Mouse (Mus musculus) MN1 (cell line): ENCODE results near the gene Srf.
A peak's percentile ranks its signal among the peaks of the same experiment; 100 is the strongest.
"Not testable (repeated sequence)": the region's sequence is repeated elsewhere in the genome, so short reads cannot be mapped to it uniquely, and the experiment has no call there.

ENCODE experiments used
- DNase-seq: peaks from one replicate; pipeline ENCODE4 v3.0.0-alpha.2; 2016; ENCODE audit warnings: low spot score

Gene Srf

GRCm38 (mm10) chr17:46555673-46556583, at the start of gene Srf:
TSS of gene Srf (minus strand) at chr17:46556175.
- peak; percentile 99 for DNase-seq

- no peak for DNase-seq
Observed at GRCm38 (mm10) chr17:46605126-46605525, 49.2 kb upstream of the Srf start.

DNA sequence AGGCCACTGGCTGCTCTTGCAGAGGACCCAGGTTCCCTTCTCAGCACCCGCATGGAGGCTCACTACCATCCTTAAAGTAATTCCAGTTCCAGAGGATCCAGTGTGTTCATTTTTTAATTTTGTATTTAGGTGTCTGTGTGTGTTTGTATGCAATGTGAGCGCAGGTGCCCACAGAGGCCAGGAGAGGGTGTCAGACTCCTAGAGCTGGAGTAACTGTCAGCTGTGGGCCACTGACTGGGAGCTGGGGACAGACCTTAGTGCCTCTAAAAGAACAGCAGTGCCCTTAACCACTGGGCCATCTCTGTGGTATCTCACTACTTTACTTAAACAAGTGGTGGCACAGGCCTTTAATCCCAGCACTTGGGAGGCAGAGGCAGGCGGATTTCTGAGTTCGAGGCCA, 47.3 kb upstream of the Srf start:
- no peak for DNase-seq

DNA sequence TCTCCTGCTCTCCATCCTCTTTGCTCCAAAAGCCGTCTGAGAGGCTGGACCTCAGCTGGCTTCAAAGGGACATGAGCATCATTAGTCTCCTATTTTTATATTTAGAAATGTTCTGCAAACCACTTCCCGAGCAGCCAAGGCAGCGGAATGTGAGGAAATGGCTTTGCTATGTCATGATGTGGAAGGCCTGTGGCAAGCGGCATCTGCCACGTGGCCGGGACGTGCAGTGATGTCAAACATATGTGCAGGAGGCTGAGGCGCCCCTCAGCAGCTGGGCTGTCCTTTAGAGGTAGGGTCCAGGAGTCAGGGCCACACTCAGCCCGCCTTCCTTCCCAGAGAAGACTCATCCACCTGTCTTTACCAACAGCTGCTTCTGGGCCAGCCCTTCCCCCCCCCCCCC, 46.2 kb upstream of the Srf start:
- DNase-seq: no peak

DNA sequence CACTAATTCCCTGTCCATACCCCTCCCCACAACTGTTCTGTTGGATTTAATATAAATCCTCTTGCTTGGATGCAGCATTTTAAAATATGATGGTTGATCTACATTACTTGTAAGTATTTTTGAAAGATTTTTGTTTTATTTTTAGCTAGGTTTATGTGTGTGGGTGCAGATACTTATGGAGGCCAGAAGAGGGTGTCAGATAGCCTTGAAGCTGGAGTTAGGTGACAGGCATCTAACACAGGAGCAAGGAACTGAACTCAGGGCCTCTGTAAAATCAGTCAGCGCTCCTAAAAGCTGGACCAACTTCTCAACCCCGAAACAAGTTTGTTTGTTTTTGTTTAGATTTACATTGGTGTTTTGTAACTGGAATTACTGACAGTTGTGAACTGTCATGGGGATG, 44.6 kb upstream of the Srf start:
- no peak for DNase-seq

GRCm38 (mm10) chr17:46598963-46599362, 43.0 kb upstream of the Srf start:
- no peak for DNase-seq

DNA sequence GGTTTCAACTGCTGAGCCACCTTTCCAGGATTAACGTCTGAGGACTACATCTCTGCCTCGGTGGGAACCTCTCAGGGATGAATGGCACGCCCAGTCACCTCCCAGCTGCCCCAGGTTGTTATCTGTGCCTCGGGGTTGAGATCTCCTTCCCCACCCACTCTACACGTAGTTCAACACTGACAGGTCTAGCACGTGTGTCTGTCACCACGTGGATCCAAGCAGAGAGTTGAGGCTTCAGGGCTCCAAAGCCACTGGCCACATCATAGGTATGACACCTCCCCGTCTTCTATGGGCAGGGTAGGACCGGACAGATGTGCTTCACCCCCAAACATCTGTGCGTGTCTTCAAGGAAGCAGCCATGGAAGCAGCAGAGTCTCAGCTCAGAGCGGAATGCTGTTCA, 42.0 kb upstream of the Srf start:
- no peak for DNase-seq

DNA sequence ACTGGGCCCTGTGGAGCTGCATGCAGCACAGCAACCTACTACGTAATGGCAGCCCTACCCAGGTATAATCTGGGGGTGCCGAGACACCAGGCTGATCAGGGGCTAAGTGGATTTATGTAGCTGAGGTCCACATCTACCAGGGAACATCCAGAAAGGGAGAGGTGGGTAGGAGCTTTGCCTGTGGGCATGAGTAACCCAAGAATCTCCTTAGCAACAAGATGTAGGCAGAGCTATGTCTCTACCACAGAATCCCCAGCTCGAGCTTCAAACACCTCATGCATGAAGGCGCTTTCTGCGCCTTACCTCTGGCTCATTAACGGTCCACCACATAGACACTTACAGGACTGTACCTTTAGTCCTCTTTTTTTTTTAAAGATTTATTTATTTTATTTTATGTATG, 39.4 kb upstream of the Srf start:
- no peak for DNase-seq

DNA sequence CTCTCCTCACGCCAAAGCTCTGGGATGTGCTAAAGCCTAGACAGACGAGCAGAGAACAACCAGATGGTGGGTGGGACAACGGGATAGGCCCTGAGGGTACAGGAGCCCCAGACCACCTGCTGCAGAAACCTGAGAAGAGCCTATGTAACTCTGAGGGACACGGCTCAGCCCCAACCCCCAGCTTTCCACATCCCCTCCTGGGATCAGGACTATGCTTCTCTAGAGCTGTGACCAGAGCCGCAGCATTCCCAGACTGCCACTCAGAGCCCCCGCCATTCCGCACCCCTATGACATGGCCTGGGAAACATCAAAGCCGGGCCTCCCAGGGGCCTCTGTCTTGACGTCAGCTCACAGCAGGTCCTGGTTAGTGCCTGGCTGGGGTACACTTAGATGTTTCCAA, 38.6 kb upstream of the Srf start:
- no peak for DNase-seq

GRCm38 (mm10) chr17:46593124-46593523, 37.1 kb upstream of the Srf start:
- no peak for DNase-seq

- no peak for DNase-seq
Observed at GRCm38 (mm10) chr17:46591406-46591805, 35.4 kb upstream of the Srf start.

- no peak for DNase-seq
Observed at GRCm38 (mm10) chr17:46590439-46590838, 34.5 kb upstream of the Srf start.

- peak; percentile 54 for DNase-seq
Observed at GRCm38 (mm10) chr17:46589635-46590314, 33.8 kb upstream of the Srf start.

DNA sequence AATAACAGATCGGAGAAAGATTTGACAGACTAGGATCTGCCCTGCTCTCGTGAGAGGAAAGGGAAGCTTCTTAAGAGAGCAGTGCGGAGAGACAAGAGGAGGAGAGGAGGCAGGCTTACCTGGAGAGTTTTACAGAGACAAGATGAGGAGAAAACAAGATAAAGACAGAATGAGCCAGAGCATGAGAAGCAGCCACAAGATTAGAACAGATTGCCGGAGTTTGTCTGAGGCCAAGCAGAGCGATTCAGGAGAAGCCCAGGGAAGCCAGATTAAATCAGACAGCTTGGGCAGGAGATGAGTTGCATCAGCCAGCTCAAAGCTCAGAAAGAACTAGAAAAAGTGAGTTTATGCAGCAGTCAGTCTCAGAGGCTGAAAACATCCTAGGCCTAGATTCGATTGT, 32.9 kb upstream of the Srf start:
- no peak for DNase-seq

- no peak for DNase-seq
Observed at GRCm38 (mm10) chr17:46588173-46588572, 32.2 kb upstream of the Srf start.

DNA sequence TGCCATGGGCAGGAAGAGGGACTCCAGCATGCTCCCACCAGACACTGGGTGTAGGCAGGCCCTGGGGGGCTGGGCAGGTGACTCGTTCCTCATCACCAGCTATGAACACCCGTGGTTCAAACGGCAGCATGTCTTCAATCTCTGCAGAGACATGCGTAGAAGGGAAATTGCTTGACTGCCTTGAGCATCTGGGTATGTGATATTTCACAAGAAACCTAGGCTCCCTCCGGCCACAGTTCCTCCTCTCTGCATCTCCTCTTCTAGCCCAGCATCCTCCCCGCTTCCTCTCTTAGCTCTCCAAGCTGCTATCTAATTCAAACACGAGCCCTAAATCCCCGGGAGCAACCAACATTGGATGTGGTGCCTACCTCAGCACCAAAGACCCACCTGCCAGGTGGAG, 30.4 kb upstream of the Srf start:
- no peak for DNase-seq

DNA sequence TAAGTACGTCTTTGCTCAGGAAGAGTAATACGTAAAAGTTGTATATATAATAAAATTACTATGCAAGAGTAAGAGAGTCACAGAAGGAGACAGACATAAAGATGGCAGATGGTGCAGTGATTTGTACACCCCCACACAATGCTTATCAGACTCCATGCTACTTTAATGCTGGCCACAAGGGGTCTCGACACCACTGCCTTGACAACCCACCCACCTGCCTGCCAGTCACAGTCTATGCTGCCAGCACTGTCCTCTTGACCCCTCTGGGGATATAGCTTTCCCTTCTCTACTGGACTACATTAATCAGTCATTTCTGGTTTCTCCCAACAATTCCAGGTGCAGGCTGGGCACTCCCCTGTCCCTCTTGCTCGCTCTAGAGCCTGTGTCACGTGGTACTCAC, 22.7 kb upstream of the Srf start:
- DNase-seq: no peak

GRCm38 (mm10) chr17:46576070-46576469, 20.1 kb upstream of the Srf start:
- DNase-seq: no peak

DNA sequence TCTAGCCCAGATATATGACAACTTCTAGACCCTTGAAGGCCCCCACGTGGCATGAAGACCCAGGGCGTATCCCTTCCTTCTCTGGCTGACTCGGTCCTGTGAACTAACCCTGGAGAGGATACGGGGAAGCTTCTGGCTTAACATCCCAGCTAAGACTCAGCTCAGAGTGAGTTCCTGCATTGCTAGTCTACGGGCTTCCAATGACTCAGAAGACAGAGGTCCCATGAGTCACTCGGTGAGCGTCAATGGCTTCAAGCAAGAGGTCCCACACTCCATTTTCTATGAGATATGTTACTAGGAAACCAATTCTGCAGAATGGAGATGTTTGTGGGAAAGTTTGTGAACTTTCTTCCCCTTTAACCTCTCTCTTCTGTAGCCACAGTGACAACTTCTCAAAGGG, 18.6 kb upstream of the Srf start:
- DNase-seq: no peak

GRCm38 (mm10) chr17:46571005-46571404, 15.0 kb upstream of the Srf start:
- DNase-seq: no peak

DNA sequence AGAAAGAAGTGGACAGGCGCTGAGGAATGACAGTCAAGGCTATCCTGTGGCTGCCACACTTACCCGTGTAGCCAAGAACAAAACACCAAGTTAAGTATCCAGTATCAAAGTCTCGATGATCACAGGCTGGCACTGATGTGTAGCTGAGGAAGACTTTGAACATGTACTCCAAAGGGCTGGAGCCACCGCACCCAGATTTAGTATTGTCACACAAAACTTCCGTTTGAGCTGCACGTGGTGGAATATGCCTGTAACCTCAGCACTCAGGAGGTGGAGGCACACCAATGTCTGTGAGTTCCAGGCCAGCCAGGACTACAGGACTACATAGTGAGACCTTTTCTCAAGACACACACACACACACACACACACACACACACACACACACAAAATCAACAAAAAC, 3.2 kb upstream of the Srf start:
- DNase-seq: no peak

DNA sequence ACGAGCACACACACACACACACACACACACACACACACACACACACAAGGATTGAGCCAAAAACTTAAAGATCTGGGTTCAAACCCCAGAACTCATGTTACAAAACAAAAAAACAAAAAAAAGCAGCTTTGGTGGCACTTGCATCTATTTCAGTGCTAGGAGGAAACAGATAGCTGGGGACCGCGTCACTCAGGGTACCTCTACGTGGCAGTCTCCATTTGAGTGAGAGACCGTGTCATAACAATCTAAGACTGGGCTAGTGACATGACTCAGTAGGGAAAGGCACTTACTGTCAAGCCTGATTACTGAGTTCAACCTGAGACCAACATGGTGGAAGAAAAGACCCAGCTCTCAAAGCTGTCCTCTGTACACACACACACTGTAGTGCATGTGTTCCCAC, 2.2 kb upstream of the Srf start:
- DNase-seq: no peak

- DNase-seq: not testable (repeated sequence)
Observed at GRCm38 (mm10) chr17:46557321-46557720, 1.3 kb upstream of the Srf start.

GRCm38 (mm10) chr17:46556584-46556945, 590 bp upstream of the Srf start:
- no peak for DNase-seq
